Comparison of ENCODE assay signal across 11 mouse cellular contexts in the genomic region with DNA sequence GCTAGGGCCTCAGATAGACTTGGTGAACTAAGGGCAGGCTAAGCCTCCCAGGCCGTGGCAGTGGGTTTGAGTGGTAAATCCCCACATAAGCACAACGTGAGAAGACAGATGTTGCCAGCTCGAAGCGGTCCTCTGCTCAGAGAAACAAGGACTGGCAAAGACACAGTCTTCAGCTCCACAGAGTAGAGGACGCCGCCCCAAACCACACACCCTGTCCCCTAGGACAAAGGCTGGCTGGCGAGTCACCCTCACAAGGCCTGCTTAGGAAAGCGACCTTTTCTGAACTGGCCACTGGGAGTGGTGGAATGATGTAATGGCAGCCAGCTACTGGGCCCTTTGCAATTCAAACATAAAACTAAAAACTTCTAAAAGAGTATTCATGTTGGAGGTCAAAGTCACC. TPM values are rescaled to one million over a fixed set of nuclear protein-coding genes. Genes with fewer than 3 reads are reported as not detected.
A peak's percentile ranks its signal among the peaks of the same experiment; 100 is the strongest.
DNase-seq lines count a peak whose midpoint lies in the region; ATAC-seq and TF ChIP-seq lines count a peak whose summit lies in the region.
"Had no signal": no experiment of that assay in that cellular context is flagged by ENCODE, and none has a peak within 500 bp of the region (broad histone marks: within the 10 kb centered on the region; RNA-seq: fewer than 3 reads in every experiment).

No protein-coding gene starts in this region.

- intact Hi-C loops in left cerebral cortex, postnatal 10 days (cut with DNase I) = no loop called here

- no peak overlapping the region for H3K9ac ChIP-seq in heart, embryonic 12.5 days
- H3K9ac ChIP-seq in midbrain, postnatal 0 days (replicated peaks; ENCODE audit: low read length, poor library complexity, severe bottlenecking) = no peak overlapping the region
- H3K9ac ChIP-seq in heart, embryonic 13.5 days = no peak overlapping the region
- H3K9ac ChIP-seq in stomach, postnatal 0 days (ENCODE audit: low read length) = no peak overlapping the region
- H3K9ac ChIP-seq in midbrain, embryonic 11.5 days (ENCODE audit: low read length) = no peak overlapping the region
- H3K9ac ChIP-seq: embryonic facial prominence, embryonic 13.5 days; neural tube, embryonic 13.5 days had no signal

- no peaks in the 10 kb centered on the region for H3K9me3 ChIP-seq in heart, embryonic 12.5 days (replicated peaks)
- H3K9me3 ChIP-seq in midbrain, embryonic 10.5 days (replicated peaks) = no peaks in the 10 kb centered on the region
- no peaks in the 10 kb centered on the region for H3K9me3 ChIP-seq in midbrain, postnatal 0 days (ENCODE audit: low read length)
- H3K9me3 ChIP-seq in heart, embryonic 13.5 days = no peaks in the 10 kb centered on the region
- no peaks in the 10 kb centered on the region for H3K9me3 ChIP-seq in stomach, postnatal 0 days (ENCODE audit: control insufficient read depth, low read length)
- no peaks in the 10 kb centered on the region for H3K9me3 ChIP-seq in midbrain, embryonic 11.5 days (ENCODE audit: control insufficient read depth, low read length)
- H3K9me3 ChIP-seq: embryonic facial prominence, embryonic 13.5 days; neural tube, embryonic 13.5 days had no signal

- 78% methylated on average over 8 of the region's 8 CpGs for WGBS in heart, embryonic 12.5 days
- WGBS in midbrain, embryonic 10.5 days = 77% methylated on average over 8 of the region's 8 CpGs
- WGBS in midbrain, postnatal 0 days = 79% methylated on average over 8 of the region's 8 CpGs
- WGBS in heart, embryonic 13.5 days = 72% methylated on average over 8 of the region's 8 CpGs
- 60% methylated on average over 8 of the region's 8 CpGs for WGBS in stomach, postnatal 0 days
- WGBS in midbrain, embryonic 11.5 days = 79% methylated on average over 8 of the region's 8 CpGs

- H3K36me3 ChIP-seq in heart, embryonic 12.5 days = peaks cover 29% of the 10 kb centered on the region
- no peaks in the 10 kb centered on the region for H3K36me3 ChIP-seq in midbrain, embryonic 10.5 days
- H3K36me3 ChIP-seq in midbrain, postnatal 0 days (ENCODE audit: insufficient read depth, low read length) = no peaks in the 10 kb centered on the region
- peaks cover 24% of the 10 kb centered on the region for H3K36me3 ChIP-seq in heart, embryonic 13.5 days
- H3K36me3 ChIP-seq in stomach, postnatal 0 days (ENCODE audit: control insufficient read depth, insufficient read depth, low read length) = no peaks in the 10 kb centered on the region
- no peaks in the 10 kb centered on the region for H3K36me3 ChIP-seq in midbrain, embryonic 11.5 days (ENCODE audit: control insufficient read depth, insufficient read depth, low read length)

- no peak for TF ChIP-seq EP300 in stomach, postnatal 0 days (optimal IDR thresholded peaks at IDR 0.05)

- no peak for ATAC-seq in heart, embryonic 12.5 days (ENCODE audit: insufficient number of reproducible peaks, low FRiP score)
- ATAC-seq in midbrain, postnatal 0 days (ENCODE audit: low FRiP score) = no peak
- ATAC-seq in heart, embryonic 13.5 days (ENCODE audit: extremely low read depth, insufficient number of reproducible peaks, low FRiP score, low TSS enrichment) = no peak
- ATAC-seq in stomach, postnatal 0 days (ENCODE audit: low FRiP score, low TSS enrichment) = peak; percentile 85
- no peak for ATAC-seq in midbrain, embryonic 11.5 days (ENCODE audit: low FRiP score)

- peak; percentile 98 for DNase-seq in heart, adult 11 months
- no peak for DNase-seq in midbrain, embryonic 10.5 days (ENCODE audit: low spot score)
- no peak for DNase-seq in midbrain, postnatal 0 days (ENCODE audit: low spot score)
- peak; percentile 69 for DNase-seq in stomach, postnatal 0 days (ENCODE audit: low spot score)
- DNase-seq in left cerebral cortex, postnatal 10 days (ENCODE audit: extremely low spot score in 1 of 2, low spot score in 2 of 2) = no peak
- DNase-seq in midbrain, embryonic 11.5 days (ENCODE audit: low spot score, missing footprints) = no peak
- DNase-seq: lung, postnatal 4 days had no signal

- H3K4me1 ChIP-seq in heart, embryonic 12.5 days (replicated peaks) = peaks cover 74% of the 10 kb centered on the region
- H3K4me1 ChIP-seq in midbrain, embryonic 10.5 days = peaks cover 23% of the 10 kb centered on the region
- no peaks in the 10 kb centered on the region for H3K4me1 ChIP-seq in midbrain, postnatal 0 days (ENCODE audit: insufficient read depth, low read length)
- peaks cover 84% of the 10 kb centered on the region for H3K4me1 ChIP-seq in heart, embryonic 13.5 days
- peaks cover 11% of the 10 kb centered on the region for H3K4me1 ChIP-seq in stomach, postnatal 0 days (replicated peaks; ENCODE audit: control insufficient read depth, insufficient read depth)
- no peaks in the 10 kb centered on the region for H3K4me1 ChIP-seq in midbrain, embryonic 11.5 days (ENCODE audit: control insufficient read depth, insufficient read depth, low read length)

- H3K4me3 ChIP-seq in heart, embryonic 12.5 days = no peak overlapping the region
- no peak overlapping the region for H3K4me3 ChIP-seq in midbrain, embryonic 10.5 days
- no peak overlapping the region for H3K4me3 ChIP-seq in midbrain, postnatal 0 days (ENCODE audit: low read depth, low read length)
- no peak overlapping the region for H3K4me3 ChIP-seq in heart, embryonic 13.5 days
- no peak overlapping the region for H3K4me3 ChIP-seq in stomach, postnatal 0 days (ENCODE audit: low read depth, low read length)
- no peak overlapping the region for H3K4me3 ChIP-seq in midbrain, embryonic 11.5 days (ENCODE audit: low read depth, low read length)
- H3K4me3 ChIP-seq: embryonic facial prominence, embryonic 13.5 days; neural tube, embryonic 13.5 days had no signal

- H3K27ac ChIP-seq in heart, embryonic 12.5 days (ENCODE audit: poor library complexity, severe bottlenecking) = no peak overlapping the region
- peak overlapping the region; percentile 59; the same call in 1 of the 2 replicates for H3K27ac ChIP-seq in midbrain, embryonic 10.5 days (replicated peaks)
- H3K27ac ChIP-seq in midbrain, postnatal 0 days (ENCODE audit: low read depth, low read length) = no peak overlapping the region
- peak overlapping the region; percentile 56 for H3K27ac ChIP-seq in heart, embryonic 13.5 days (replicated peaks)
- peak overlapping the region; percentile 56 for H3K27ac ChIP-seq in stomach, postnatal 0 days (replicated peaks)
- H3K27ac ChIP-seq in midbrain, embryonic 11.5 days (ENCODE audit: low read depth, low read length) = no peak overlapping the region
- H3K27ac ChIP-seq: neural tube, embryonic 13.5 days had no signal

- no peaks in the 10 kb centered on the region for H3K27me3 ChIP-seq in heart, embryonic 12.5 days (replicated peaks)
- H3K27me3 ChIP-seq in midbrain, embryonic 10.5 days (ENCODE audit: low read depth, poor library complexity, severe bottlenecking) = no peaks in the 10 kb centered on the region
- H3K27me3 ChIP-seq in midbrain, postnatal 0 days (ENCODE audit: insufficient read depth, low read length) = no peaks in the 10 kb centered on the region
- H3K27me3 ChIP-seq in heart, embryonic 13.5 days (replicated peaks) = no peaks in the 10 kb centered on the region
- no peaks in the 10 kb centered on the region for H3K27me3 ChIP-seq in stomach, postnatal 0 days (ENCODE audit: control insufficient read depth, insufficient read depth, low read length)
- H3K27me3 ChIP-seq in midbrain, embryonic 11.5 days (ENCODE audit: control insufficient read depth, insufficient read depth, low read length) = no peaks in the 10 kb centered on the region
- H3K27me3 ChIP-seq: embryonic facial prominence, embryonic 13.5 days; neural tube, embryonic 13.5 days had no signal

- TF ChIP-seq CTCF in midbrain, postnatal 0 days (IDR thresholded peaks at IDR 0.05) = no peak
- TF ChIP-seq CTCF in stomach, postnatal 0 days (IDR thresholded peaks at IDR 0.05; ENCODE audit: low read depth) = no peak

- H3K4me2 ChIP-seq in heart, embryonic 12.5 days = no peak overlapping the region
- H3K4me2 ChIP-seq in midbrain, postnatal 0 days (ENCODE audit: low read depth, low read length, poor library complexity, severe bottlenecking) = no peak overlapping the region
- H3K4me2 ChIP-seq in heart, embryonic 13.5 days = no peak overlapping the region
- H3K4me2 ChIP-seq in stomach, postnatal 0 days (replicated peaks; ENCODE audit: low read depth) = no peak overlapping the region
- H3K4me2 ChIP-seq in midbrain, embryonic 11.5 days = no peak overlapping the region
- H3K4me2 ChIP-seq: embryonic facial prominence, embryonic 13.5 days; neural tube, embryonic 13.5 days had no signal

RNA-seq across cellular contexts. Expression of a gene that starts 40.4 kb away (rescaled TPM):
- 24.0 and 25.8 TPM in 2 replicates for polyA plus RNA-seq in heart, embryonic 12.5 days (2016; fragmentation: Nextera tagmentation; extraction: Ambion mirVana)
- polyA plus RNA-seq in midbrain, embryonic 10.5 days (2016; fragmentation: Nextera tagmentation; extraction: Ambion mirVana) = 3.0 and 4.4 TPM in 2 replicates
- total RNA-seq in midbrain, postnatal 0 days (2014; rRNA removed) = 5.8 and 6.1 TPM in 2 replicates
- polyA plus RNA-seq in midbrain, postnatal 0 days (2015; fragmentation: Nextera tagmentation; extraction: Ambion mirVana) = 4.2 and 4.3 TPM in 2 replicates
- polyA plus RNA-seq in heart, embryonic 13.5 days (2015; fragmentation: Nextera tagmentation; extraction: Ambion mirVana) = 18.1 and 20.0 TPM in 2 replicates
- polyA plus RNA-seq in stomach, postnatal 0 days (2015; fragmentation: Nextera tagmentation; extraction: Ambion mirVana) = 3.9 and 4.0 TPM in 2 replicates
- 10 to 100 TPM; 21.4 to 22.4 TPM for total RNA-seq in left cerebral cortex, postnatal 10 days (2021)
- polyA plus RNA-seq in midbrain, embryonic 11.5 days (2014; fragmentation: Nextera tagmentation; extraction: Ambion mirVana) = 5.4 and 6.1 TPM in 2 replicates

Comparison
In these comparisons a context has a peak if more than half of its experiments do, and no peak if none do; other contexts are left out.
1. H3K27ac ChIP-seq: peak in midbrain, embryonic 10.5 days (single experiment), heart, embryonic 13.5 days (single experiment) and stomach, postnatal 0 days (single experiment); none in heart, embryonic 12.5 days (single experiment), midbrain, postnatal 0 days (single experiment) and midbrain, embryonic 11.5 days (single experiment).
2. DNase-seq: peak in heart, adult 11 months (single experiment) and stomach, postnatal 0 days (single experiment); none in midbrain, embryonic 10.5 days (single experiment), midbrain, postnatal 0 days (single experiment), left cerebral cortex, postnatal 10 days (0 of 2) and midbrain, embryonic 11.5 days (single experiment).